Mouse (Mus musculus): ENCODE results near the gene Fuk.
"Not testable (repeated sequence)": the region's sequence is repeated elsewhere in the genome, so short reads cannot be mapped to it uniquely, and the experiment has no call there.

The Fuk gene

DNA sequence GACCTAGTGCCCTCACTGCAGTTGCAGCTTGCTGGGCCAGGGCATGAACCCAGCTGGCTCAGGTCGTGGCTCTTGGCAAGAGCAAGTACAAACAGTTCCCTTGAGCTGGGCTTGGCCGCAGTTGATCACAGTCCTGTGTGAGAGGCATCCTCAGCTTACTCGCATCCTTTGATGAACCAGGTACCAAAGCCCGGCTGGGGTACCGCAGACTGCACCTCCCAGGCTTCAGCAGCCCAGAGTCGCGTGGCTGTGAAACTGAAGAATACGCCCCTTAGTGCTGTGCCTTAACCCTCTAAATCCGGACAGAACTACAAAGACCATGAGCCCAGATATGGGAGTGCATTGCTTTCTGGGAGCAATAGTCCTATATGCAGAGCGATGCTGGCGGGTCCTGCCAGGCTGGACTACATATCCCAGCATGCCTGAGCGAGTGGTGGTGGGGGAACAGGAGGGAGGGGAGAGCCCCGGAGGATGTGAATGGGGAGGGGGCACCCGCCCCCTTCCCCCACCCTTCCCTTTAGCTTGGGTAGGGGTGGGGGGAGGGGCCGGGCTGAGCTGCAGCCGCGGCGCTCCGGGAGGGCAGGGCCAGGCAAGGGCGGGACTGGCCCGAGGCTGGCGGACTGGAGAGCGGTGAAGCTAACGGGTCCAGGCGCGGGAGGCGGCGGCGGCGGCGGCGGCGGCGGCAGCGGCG lies 17.2 kb upstream of the Fuk start, which contains the start of gene St3gal2:
Gene St3gal2 (plus strand): TSS at position 582 of the 691 bp plus-strand sequence.
- peak; percentile 86 for DNase-seq (ENCODE audit: low spot score)

DNA sequence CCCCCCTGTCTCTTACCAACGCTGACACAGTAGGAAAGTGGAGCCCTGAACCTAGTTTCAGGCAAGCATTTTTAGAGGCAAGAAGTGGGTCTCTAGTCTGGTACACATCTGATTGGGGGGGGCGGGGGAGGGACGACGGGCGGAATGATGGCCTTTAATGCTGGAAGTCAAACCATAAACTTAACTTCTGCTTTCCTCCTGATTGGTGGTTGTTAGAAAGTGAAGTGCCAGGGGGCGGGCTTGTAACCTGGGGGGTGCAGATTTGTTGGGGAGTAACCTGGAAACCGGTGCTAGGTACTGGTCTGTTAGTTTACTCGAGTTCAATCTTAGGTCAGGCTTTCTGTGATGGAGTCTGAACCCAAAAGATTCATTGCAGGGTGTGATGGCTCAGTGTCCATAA lies 16.2 kb upstream of the Fuk start:
- no peak for DNase-seq (ENCODE audit: low spot score)

DNA sequence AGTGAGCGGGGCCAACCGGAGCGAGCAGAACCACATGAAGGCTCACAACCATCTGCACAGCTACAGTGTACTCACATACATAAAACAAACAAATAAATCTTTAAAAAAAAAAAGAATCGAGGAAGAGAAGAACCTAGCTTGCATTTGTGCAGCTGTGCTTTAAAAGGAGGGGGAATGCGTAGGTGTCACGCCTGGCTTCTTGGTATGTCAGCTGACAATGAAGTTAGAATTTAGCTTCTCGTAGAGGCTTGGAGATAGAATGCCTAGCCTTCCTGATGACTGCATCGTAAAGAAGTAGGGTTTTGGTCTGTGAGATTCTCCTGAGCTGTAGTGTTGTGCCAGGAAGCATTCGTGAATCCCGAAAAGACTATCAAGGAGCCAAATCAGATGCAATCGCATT lies 15.7 kb upstream of the Fuk start:
- no peak for DNase-seq (ENCODE audit: low spot score)

DNA sequence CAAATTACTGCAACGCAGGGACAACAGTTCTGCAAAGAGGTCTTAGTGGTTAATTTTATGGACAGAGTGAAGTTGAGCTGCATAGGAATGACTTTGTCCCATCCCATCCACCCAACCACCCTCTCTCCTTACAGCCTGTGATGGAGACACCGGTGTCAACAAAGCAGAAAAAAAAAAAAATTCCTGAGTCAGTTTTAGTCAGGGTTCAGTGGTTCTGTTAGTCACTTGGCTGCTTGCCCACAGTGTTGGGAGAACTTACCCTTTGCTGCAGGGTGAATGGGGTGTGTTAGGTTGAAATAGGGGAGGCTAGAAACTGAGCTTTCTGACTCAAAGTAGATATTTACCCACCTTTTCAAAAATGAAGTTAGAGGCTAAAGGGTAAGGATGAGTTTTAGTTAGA lies 15.1 kb upstream of the Fuk start:
- DNase-seq (ENCODE audit: low spot score), result no peak

DNA sequence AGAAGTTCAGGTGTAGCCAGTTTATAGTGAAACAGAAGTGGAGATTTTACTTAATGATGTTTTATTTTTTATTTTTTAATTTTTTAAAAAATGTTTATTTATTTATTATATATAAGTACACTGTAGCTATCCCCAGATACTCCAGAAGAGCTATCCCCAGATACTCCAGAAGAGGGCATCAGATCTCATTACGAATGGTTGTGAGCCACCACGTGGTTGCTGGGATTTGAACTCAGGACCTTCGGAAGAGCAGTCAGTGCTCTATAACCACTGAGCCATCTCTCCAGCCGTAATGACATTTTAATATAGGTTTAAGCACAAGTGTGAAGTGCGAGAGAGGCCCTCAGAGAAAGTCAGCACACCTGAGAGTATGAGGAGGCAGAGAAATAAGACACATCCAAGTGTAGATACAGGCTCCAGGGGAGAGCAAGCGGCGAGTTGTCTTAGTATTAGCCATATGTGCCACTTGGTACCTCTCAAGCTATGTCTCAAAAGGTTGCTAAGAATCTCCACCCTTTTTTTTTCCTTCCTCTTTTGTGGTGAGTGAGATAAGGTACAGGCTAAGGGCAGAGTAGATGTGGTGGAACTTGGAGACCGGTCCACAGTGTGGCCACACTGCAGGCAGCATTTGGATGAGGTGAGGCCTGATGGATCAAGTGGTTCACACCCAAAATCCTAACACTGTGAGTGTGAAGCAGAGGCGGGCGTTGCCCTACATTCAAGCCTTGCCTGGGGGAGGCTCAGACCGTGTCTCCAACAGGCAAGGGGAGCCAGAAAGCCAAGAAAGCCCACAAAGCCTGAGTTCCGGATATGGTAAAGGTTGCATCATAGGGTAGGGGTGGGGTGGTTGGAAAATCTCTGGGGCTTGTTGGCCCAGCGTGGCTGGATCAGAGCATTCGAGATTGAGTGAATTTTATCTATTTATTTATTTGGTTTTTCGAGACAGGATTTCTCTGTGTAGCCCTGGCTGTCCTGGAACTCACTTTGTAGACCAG lies 9.6 kb upstream of the Fuk start:
- no peak for DNase-seq (ENCODE audit: low spot score)

DNA sequence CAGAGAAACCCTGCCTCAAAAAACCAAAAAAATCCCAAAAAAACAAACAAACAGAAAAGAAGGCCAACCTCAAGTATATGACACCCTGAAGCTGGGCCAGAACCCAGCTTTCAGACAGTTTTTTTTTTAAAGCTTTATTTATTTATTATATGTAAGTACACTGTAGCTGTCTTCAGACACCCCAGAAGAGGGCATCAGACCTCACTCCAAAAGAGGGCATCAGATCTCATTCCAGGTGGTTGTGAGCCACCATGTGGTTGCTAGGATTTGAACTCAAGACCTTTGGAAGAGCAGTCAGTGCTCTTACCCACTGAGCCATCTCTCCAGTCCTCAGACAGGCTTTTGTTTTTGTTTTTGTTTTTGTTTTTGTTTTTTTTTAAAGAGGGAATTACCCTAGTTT lies 7.6 kb upstream of the Fuk start:
- not testable (repeated sequence) for DNase-seq (ENCODE audit: low spot score)

DNA sequence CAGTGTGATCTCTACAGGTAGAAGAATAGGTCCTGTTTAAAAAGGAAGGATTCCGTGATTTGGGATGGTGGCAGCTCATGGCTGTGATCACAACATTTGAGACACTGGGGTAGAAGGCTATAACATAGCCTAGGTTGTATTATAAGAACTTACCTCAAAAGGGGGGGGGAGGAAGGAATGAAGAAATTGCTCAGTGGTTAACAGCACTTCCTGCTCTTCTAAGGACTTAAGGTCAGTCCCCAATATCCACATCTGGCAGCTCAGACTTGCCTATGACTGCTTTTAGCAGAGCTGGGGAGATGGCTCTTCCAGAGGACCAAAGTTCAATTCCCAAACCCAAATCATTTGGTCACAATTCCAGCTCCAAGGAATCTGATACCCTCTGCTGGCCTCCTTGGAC lies 4.4 kb upstream of the Fuk start:
- no peak for DNase-seq (ENCODE audit: low spot score)

DNA sequence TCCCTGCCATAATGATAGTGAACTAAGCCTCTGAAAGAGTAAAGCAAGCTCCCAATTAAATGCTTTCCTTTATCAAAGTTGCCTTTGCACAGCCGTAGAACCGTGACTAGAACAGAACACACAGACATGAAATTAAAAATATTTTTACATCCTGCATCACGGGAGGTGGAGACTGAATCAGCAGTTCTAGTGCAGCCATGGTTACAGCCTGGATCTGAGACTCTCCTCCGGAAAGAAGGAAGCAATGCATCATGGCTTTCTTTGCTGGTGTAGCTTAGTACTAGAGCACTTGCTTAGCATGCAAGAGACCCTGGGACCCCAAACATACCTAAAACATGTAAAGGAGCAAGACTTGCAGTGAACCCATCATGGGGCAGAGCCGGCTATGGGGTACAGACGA lies 3.1 kb upstream of the Fuk start:
- no peak for DNase-seq (ENCODE audit: low spot score)

DNA sequence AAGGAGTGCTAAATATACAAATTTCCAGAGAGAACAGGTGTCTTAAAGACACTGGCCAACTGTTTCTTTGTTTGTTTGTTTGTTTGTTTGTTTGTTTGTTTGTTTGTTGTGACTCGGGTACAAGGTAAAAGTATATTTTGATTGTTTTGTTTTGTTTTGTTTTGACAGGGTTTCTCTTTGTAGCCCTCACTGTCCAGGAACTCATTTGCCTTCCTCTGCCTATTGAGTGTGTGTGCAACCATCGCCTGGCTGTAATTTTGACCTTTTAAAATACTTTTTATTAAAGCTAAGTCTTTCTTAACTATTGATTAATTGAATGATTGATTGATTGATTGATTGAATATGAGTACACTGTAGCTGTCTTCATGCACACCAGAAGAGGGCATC lies 284 bp upstream of the Fuk start:
- DNase-seq (ENCODE audit: low spot score), result no peak

DNA sequence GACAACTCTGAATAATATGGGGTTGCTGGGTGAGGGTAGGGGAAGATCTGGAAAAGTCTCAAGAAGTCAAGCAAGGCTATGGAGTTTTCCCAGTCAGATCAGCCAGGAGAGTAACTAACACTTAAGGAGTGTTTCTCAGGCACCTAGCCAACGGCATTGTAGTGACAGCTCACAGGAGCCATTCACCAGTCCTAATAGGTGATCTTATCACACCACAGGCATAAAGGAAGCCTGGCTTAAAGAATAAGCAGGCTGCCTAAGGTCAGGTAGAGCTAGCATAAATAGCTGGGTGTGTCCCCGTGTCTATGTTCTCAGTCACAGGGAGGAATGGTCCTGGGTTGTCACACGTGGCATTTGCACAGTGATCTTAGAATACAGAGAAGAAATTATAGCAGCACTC lies 1.2 kb downstream of the Fuk start:
- DNase-seq (ENCODE audit: low spot score), result no peak

DNA sequence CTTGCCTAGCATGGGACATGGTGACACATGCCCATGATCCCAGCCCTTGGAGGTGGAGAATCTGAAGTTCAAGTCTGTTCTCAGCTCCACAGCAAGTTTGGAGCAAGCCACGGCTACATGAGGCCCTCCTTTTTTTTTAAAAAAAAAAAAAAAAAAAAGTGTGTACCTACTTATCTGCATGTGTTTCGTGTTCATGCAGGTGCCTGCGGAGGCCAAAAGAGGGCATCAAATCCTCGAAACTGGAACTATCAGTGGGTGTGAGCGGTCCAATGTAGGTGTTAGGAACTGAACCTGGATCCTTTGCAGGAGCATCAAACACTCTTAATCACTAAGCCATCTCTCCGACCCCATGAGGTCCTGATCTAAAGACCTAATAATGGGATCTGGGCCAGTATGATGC lies 4.8 kb downstream of the Fuk start:
- DNase-seq (ENCODE audit: low spot score), result no peak

DNA sequence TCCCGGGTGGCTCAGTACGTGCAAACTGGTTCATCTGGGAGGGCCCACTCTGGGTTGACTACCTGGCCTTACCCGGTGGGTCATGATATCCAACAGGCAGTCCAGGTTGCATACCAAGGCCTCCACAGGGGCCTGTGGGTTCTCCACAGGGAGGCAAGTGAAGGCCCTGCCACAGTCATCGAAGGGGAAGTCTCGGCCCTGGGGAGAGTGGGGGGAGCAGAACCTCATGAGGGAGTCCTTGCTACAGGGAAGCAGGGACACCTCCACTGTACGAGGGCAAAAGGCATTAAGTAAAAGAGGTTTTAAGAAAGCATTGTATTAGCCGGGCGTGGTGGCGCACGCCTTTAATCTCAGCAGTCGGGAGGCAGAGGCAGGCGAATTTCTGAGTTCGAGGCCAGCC lies 6.5 kb downstream of the Fuk start:
- DNase-seq (ENCODE audit: low spot score), result no peak

DNA sequence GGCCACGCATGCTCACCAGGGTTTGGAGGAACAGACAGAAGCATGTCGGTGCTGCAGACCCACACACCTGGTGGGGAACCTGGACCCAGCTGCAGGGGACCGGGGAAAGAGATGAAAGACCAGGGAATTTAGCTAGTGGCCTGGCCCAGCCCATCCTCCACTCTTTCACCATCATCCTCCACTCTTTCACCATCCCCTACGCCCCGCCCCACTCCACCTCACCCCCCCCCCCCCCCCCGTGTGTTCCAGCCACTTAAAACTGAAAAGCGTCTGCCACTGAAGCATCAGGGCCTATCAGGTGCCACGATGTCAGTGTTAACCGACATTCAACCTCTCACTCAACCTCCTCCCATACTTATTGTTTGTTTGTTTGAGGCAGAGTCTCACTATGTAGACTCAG lies 7.0 kb downstream of the Fuk start:
- no peak for DNase-seq (ENCODE audit: low spot score)

DNA sequence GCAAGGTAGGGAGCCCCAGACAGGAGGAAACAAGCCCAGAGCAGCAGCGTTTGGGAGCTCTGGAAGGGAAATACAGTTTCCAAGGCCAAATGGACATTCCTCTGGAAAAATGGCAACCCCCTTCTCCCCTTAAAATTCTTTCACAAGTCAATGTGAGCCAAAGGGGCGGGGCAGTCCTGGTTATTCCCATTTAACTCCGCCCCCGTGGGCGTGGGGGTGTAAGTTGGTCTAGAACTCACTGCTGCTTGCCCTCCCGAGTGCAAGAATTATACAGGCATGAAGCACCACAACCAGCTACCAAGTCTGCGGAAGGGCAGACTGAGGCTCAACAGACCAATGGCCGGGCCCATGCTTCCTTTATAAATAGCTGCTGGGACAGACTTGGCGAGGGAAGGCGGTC lies 7.4 kb downstream of the Fuk start:
- no peak for DNase-seq (ENCODE audit: low spot score)

DNA sequence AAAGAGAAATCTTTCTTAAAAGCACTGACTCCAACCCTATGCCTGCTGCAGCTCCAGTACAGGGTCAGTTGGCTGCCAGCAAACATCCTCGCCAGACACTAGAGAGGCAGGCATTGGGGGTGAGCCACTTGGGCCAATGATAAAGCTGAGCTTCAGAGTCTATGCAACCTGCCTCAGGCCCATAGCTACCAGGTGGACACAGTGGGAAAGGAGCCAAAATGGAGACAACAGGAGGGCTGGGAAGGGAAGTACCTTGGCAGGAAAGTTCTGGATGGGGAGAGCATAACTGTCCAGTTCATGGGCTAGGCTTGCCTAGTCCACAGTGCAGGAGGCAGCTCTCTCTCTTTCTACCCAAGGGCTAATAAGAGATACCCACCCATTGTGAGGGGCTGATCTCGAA lies 9.4 kb downstream of the Fuk start:
- no peak for DNase-seq (ENCODE audit: low spot score)

DNA sequence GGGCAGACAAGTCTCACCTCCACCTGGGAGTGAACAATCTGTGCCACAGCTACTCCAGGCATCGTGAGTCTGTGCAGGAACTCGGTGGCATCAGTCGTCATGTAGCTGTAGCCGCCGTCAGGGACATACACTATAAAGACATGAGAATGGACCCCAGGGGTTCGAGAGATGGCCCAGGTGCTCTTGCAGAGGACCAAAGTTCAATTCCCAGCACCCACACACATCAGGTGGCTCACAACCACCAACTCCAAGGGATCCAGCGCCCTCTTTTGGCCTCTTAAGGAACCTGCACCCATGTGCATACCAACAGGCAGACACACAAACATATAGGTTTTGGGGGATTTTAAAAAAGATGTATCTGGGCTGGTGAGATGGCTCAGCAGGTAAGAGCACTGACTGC lies 10.2 kb downstream of the Fuk start:
- DNase-seq (ENCODE audit: low spot score), result no peak

DNA sequence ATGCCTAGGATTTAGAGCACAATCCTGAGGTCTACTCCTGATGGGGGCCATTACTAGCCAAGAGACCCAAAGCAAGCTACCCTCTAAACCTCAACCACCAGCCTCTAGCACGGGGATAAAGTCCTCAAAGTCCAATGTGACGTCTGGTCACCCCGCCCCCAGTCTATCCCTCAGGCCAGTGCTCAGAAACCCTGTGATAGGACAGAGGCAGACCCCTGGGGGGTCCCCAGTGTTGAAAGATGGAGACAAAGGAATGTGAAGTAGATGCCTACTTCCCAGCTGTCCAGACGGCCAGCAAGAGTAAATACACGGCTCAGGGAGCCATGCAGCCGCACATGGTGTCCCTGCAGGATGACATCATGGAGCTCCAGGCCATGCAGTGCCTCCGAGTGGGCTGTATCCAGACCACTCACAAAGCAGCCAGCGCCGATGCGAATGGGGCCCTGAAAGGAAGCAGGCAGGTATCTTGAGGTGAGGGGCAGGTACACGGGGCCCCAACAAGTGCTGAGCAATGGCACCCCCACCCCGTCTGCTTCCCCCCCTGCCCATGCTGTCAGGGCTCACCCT lies 12.3 kb downstream of the Fuk start:
- no peak for DNase-seq (ENCODE audit: low spot score)

DNA sequence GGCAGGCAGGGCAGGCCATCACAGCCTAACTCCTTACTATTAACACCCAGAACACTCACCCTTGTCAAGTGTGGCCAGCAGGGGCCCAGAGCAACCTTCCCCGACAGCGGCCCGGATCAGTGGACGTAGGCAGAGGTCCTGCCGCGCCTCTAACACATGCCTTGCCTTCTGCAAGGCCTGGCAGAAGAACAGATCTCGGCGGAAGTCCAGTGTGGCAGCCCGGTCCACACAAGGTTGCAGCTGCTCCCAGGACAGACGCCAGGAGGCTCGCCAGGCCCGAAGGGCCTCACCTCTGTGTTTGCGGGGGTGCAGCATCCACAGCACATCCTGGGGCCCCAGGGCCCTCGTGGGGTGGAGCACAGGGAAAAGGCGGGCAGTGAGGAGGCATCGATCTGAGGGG lies 13.4 kb downstream of the Fuk start:
- no peak for DNase-seq (ENCODE audit: low spot score)

DNA sequence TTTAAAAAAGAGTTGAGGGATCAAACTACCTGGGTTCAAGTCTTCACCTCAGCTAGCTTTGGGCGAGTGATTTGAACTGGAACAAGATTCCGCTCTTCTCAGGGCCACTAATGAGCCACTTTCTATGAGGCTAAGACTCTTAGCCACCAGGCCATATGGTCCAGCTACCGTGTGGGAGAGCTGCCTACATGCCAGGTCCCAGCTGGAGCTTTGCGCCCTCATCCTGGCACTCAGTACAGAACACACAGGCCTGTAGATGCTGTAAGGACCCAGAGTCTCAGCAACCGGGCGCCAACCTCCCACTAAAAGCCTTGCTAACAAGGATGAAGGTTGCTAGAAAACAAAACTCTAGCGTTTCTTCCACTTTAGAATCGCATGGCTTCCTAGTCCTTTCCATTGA lies 13.8 kb downstream of the Fuk start:
- peak; percentile 18 for DNase-seq (ENCODE audit: low spot score)

DNA sequence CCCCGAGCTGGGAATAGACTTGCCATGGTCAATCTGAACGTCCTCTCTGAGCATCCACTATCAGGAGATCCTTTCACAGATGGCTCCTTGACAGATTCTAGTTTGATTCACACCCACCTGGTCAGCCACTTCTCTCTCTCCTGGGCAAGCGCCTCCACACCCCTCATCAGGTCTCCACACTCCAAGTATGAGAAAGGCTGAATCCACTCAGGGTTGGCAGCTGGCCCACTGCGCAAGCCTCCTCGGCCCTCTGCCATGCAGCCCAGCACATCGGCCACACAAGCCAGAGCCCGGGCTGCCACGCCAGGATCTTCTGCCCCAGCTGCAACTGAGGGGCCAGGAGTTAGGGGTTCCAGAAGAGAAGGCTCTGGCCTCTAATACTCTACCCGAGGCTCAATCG lies 14.7 kb downstream of the Fuk start:
- no peak for DNase-seq (ENCODE audit: low spot score)

DNA sequence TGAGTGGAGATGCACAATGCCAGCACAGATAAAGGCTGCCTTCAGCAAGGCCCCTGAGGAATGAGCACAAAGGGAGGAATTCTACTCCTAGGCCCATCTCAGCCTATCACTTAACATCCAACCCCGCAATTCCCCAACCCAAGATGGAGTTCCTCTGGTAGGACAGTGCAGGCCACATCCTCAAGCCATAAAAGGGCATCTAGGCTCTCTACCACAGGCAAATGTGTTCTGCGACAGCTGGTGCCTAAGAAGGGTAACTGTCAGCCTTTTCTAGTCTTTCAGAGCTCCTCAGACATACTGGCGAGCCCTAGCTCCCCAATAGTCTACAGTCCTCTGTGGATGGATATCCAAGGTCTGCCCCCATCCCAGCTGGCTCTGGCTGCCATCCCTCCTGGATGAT lies 15.7 kb downstream of the Fuk start:
- no peak for DNase-seq (ENCODE audit: low spot score)

DNA sequence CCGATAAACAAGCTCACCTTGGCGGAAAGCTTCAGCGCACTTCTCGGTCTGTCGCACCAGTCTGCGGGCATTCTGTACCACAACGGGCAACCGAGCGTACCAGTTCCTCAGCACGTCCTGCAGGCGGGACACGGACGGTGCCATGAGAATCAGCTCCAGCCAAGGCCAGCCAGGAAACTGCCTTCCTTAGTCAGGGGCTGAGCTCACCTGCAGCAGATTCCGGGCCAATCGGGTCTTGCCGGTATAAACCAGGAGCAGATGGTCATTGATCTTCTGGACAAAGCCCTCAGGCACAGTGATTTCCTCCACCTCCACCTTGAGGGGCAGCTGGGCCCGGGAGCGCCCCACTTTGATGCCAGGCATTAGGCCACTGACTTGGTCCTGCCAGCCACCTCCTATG lies 18.5 kb downstream of the Fuk start:
- DNase-seq (ENCODE audit: low spot score), result no peak

DNA sequence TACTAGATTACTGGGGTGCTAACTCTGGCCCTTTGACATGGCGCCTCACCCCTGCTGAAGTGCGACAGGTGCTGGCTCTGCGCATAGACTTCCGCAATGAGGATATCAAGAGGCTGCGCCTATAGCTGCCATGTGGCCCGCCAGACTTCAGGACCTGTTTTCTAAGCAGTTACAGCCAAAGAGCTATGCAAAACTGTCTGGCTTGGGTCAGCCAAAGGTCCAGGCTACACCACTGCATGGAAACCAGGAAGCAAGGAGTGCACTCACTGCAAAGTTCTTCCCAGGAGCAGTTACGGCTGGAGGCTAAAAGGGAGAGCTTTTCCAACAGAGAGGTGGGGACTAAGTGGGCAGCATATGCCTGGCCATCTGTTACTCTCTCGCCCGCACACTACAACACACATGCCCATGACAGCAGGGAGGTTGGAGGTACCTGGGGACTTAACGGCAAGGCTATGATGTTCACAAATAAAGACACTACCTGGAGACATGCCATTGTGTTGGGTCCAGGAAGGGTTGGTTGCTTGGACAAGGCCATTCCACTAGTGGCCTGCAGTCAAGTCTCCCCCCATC lies 20.5 kb downstream of the Fuk start:
- no peak for DNase-seq (ENCODE audit: low spot score)
